Mouse (Mus musculus) kidney, adult 2 months (tissue): Measurements from ENCODE around the gene Hist1h1d. TPM values are rescaled to one million over a fixed set of nuclear protein-coding genes. Genes with fewer than 3 reads are reported as not detected.
"Not testable (repeated sequence)": the region's sequence is repeated elsewhere in the genome, so short reads cannot be mapped to it uniquely, and the experiment has no call there.

Experiments used
- DNase-seq: peaks from one replicate; pipeline ENCODE4 v3.0.0; 2021
- H3K27ac ChIP-seq: fragments of 200-500 bp; 2 replicates; pipeline ENCODE4 v1.5.1; 2012; ENCODE audit warnings: low read depth, low read length, control low read depth, inconsistent platforms; ENCODE audit not compliant: insufficient read depth
- H3K27me3 ChIP-seq: fragments of 200-500 bp; replicated peaks from 2 replicates; pipeline ENCODE4 v1.6.1; 2012; ENCODE audit warnings: mild to moderate bottlenecking, moderate library complexity, low read length, inconsistent platforms; ENCODE audit not compliant: control insufficient read depth, insufficient read depth
- H3K36me3 ChIP-seq: fragments of 200-500 bp; 2 replicates; pipeline ENCODE4 v1.6.1; 2012; ENCODE audit warnings: mild to moderate bottlenecking, moderate library complexity, low read length, inconsistent platforms; ENCODE audit not compliant: control insufficient read depth, insufficient read depth
- H3K4me1 ChIP-seq: fragments of 200-500 bp; 2 replicates; pipeline ENCODE4 v1.6.1; 2011; ENCODE audit warnings: low read length; ENCODE audit not compliant: control insufficient read depth, insufficient read depth
- H3K4me3 ChIP-seq: fragments of 200-500 bp; 2 replicates; pipeline ENCODE4 v1.5.1; 2011; ENCODE audit warnings: mild to moderate bottlenecking, low read depth, low read length, control low read depth; ENCODE audit not compliant: insufficient read depth
- CTCF ChIP-seq: fragments of 200-500 bp; conservative IDR thresholded peaks from 2 replicates; pipeline ENCODE4 v1.5.1; 2011; ENCODE audit warnings: low read depth, mild to moderate bottlenecking, control low read depth, low read length, moderate library complexity, mixed read lengths; ENCODE audit not compliant: insufficient read depth, insufficient read length
- POLR2A ChIP-seq: fragments of 200-500 bp; IDR thresholded peaks from one replicate; pipeline ENCODE4 v1.6.1; 2011; ENCODE audit warnings: low read depth, low read length, control low read depth
- WGBS: fragments of 180-500 bp; shearing (Covaris S2); methylation state at CpG from one replicate; pipeline ENCODE4 v1.1.7; 2018; 5-methylcytosine and 5-hydroxymethylcytosine counted together
- polyA plus RNA-seq: library from polyadenylated mRNA; depleted of rRNA; stranded (reverse); fragments of >200 nt; gene quantifications from 2 replicates; pipeline ENCODE4 v1.2.3, GENCODE M21; 2012

The Hist1h1d gene
- polyA plus RNA-seq, 1 experiment: 0.09 TPM

DNA sequence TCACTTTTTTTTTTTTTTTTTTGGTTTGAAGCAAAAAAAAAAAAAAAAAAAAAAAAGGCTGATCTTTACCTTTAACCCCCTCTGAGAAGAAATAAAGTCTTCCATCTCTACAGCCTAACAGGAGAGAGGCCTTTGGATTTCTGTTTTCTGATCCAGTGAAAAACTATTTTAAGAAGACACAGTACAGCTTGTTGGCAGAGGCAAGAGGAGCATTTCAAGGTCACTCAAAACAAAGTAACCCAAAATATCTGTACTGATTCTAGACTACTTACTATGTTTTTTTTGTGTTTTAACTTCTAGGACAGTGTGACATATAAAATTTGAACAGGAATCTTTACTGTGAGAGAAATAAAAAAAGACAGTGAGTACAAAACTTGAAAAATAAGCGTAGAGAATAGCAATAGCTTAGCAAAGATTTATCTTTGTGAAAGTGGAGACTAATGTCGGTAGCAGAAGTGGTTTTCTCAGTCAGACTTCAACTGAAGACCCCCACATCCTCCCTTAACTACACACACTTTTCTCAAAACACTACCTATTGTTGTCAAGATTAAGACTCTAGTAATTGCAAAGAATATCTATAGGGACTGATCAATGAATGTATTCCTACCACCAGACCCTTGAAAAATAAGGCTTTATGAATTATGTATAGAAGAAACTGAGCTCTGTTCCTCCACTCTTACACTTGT is 23.4 kb upstream of the Hist1h1d start:
- Histone ChIP-seq H3K27me3 (no peaks in the 10 kb centered on the region), H3K36me3 (no peaks in the 10 kb centered on the region), H3K27ac (no peak overlapping the region), H3K4me3 (no peak overlapping the region), H3K4me1 (peaks cover 9% of the 10 kb centered on the region; the same call in 1 of the 2 replicates)
- DNase-seq: no peak
- 33% methylated on average over 2 of the region's 2 CpGs for WGBS
- no peak for TF ChIP-seq CTCF
- no peak for TF ChIP-seq POLR2A

DNA sequence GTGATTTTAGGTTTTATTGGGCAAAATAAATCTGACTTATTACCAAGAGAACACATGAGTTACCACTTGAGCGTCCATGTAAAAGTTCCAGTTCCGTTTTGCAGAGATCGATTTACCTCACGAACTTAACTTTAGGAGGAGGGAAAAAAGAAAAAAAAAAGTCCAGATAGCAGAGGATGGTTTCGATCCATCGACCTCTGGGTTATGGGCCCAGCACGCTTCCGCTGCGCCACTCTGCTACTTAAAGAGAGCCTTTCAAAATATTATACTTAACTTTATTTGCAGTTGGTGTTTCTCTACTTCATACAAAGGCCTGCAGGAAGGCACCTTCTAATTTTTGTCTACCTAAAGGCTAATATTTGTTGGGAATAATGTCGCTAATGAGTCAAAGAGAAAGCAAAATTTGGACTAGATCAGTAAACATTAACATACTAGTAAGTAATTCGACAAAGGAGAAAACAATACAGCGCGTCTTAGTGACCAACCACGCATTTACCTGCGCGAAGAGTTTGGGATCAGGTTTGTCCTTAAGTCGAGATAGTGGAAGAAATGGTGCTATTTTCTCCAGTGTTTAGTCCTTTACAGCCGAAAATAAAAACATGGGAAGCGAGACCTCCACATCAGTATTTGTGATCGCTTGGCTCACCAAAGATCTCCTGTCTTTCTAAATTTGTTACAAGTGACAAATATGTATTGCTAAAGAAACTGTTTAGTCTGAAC is 22.7 kb upstream of the Hist1h1d start:
- under 1% methylated on average over 20 of the region's 20 CpGs for WGBS
- no peak for TF ChIP-seq CTCF
- no peak for TF ChIP-seq POLR2A

DNA sequence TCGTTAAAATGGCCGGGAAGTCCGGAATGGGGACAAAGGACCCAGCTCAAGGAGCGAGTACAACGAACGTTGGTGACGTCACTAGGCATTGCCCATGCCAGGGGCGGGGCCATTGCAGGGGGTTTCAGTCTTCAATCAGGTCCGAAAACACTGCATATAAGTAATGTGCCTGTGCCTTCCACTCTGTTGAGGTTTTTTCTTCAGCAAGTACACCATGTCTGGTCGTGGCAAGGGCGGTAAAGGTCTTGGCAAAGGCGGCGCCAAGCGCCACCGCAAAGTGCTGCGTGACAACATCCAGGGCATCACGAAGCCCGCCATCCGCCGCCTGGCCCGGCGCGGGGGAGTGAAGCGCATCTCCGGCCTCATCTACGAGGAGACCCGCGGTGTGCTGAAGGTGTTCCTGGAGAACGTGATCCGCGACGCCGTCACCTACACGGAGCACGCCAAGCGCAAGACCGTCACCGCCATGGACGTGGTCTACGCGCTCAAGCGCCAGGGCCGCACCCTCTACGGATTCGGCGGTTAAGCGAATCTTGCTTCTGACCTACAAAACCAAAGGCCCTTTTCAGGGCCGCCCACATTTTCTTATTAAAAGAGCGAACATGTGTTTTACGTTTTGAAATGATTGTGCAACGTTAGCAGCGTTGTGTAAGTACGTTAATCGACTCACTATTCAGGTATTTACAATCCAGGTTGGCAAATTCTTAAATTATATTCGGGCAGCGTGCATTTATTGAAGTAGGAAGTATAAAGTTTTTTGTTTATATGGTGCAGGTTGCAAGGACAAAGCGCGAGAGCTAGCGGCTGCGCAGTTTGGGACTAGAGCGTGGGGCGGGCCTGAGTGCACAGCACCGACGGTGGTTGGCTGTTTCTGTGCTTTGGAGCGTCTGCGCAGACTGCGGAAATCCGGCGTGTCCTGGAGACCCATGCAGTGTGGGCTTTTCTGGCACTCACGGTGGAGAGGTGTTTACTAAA is 21.9 kb upstream of the Hist1h1d start, which contains the start of gene Hist1h4h:
Gene Hist1h4h, plus strand, starts transcription at position 150 of the 975 bp plus-strand sequence.
- under 1% methylated on average over 64 of the region's 70 CpGs for whole genome bisulfite sequencing
- TF ChIP-seq CTCF: no peak
- TF ChIP-seq POLR2A: peak; percentile 98
- Histone ChIP-seq H3K27ac (peak within 1 kb of the TSS; percentile 94), H3K4me1 (peaks cover 11% of the 10 kb centered on the region; the same call in 1 of the 2 replicates), H3K4me3 (peak within 1 kb of the TSS; percentile 59), H3K27me3 (no peaks in the 10 kb centered on the region), H3K36me3 (no peaks in the 10 kb centered on the region)
- DNase-seq: peak; percentile 99

More for the DNA sequence above, 22.7 kb upstream of the Hist1h1d start:
- DNase-seq: peak; percentile 83
- Histone ChIP-seq H3K27ac (peak overlapping the region; percentile 94), H3K4me1 (peaks cover 11% of the 10 kb centered on the region; the same call in 1 of the 2 replicates), H3K36me3 (no peaks in the 10 kb centered on the region), H3K4me3 (peak overlapping the region; percentile 59), H3K27me3 (no peaks in the 10 kb centered on the region)

DNA sequence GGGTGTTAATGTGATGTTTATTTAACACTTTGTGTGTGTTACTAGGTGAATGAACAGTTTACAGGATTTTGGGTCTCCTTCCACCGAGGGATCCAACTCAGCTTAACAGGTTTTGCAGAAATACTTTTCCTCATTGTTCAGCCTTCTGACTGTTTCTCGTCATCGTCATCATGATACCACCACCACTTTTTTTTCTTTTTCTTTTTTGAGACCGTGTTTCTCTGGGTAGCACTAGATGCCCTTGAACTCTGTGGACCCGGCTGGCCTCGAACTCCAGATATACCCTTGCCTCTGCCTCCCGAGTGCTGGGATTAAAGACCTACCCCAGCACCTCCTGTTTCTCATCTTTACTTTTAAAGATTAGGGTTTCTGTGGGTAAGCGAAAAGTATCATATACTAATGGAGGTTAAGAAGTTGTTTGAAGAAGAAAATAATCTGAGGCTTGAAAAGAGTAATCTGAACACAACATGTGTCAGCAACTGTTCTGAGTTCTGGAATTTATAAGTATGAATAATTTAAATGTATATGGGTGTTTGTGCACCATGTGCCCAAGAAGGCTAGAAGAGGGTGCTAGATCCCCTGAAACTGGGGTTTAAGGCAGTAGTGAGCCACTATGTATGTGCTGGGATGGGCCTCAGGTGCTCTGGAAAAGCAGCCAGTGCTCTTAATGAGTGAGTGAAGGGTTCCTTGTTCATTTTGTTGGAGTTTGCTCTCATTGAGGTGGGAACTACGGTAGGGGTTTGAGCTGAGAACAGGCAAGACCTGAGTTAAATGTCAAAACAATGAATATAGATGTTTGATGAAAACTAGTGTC is 20.6 kb upstream of the Hist1h1d start:
- DNase-seq: no peak

DNA sequence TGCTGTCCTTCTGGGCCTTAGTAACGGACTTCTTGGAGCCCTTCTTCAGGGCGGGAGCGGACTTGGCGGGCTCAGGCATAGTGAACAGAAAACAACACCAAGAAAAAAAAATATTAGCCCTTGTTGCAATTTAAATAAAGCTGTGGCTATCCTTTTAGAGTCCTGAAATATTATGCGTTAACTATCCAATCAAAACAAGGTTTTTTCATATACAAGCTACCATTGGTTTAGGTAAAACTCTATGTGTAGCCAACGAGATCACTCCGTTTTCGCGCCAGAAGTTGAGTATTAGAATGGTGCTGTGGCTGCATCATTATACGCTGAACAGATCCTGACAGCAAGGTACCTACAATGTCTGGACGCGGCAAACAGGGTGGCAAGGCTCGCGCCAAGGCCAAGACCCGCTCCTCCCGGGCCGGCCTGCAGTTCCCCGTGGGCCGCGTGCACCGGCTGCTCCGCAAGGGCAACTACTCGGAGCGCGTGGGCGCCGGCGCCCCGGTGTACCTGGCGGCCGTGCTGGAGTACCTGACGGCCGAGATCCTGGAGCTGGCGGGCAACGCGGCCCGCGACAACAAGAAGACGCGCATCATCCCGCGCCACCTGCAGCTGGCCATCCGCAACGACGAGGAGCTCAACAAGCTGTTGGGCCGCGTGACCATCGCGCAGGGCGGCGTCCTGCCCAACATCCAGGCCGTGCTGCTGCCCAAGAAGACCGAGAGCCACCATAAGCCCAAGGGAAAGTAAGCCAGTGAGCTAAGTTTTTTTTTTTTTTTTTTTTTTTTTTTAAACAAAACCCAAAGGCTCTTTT is 19.3 kb upstream of the Hist1h1d start, which contains the start of gene Hist1h2af:
Gene Hist1h2af, plus strand, starts transcription at position 347 of the 808 bp plus-strand sequence.
- peak; percentile 70 for DNase-seq
- H3K27ac ChIP-seq, H3K36me3 ChIP-seq, H3K27me3 ChIP-seq: not testable (repeated sequence)
- Histone ChIP-seq H3K4me1 (peaks cover 11% of the 10 kb centered on the region; the same call in 1 of the 2 replicates), H3K4me3 (peak within 1 kb of the TSS; percentile 50; the same call in 1 of the 2 replicates)
- under 1% methylated on average over 25 of the region's 53 CpGs for WGBS

More for the DNA sequence above, 20.6 kb upstream of the Hist1h1d start:
- TF ChIP-seq CTCF (no peak), POLR2A (no peak)
- Histone ChIP-seq H3K27ac (no peak overlapping the region), H3K4me3 (0 out of 2 replicates have a peak overlapping the region, but pooled peaks have one; percentile 12), H3K36me3 (no peaks in the 10 kb centered on the region), H3K4me1 (peaks cover 11% of the 10 kb centered on the region; the same call in 1 of the 2 replicates), H3K27me3 (no peaks in the 10 kb centered on the region)
- WGBS: 20% methylated on average over 9 of the region's 9 CpGs
